Mouse (Mus musculus) testis, adult 2 months (tissue): ENCODE results near the gene Slc25a29.

ENCODE experiments used
- CTCF ChIP-seq: fragments of 200-500 bp; IDR thresholded peaks from 2 replicates; pipeline ENCODE4 v1.5.1; 2012; ENCODE audit warnings: low read depth, mild to moderate bottlenecking, inconsistent platforms, low read length, moderate library complexity; ENCODE audit not compliant: control insufficient read depth, insufficient read depth, insufficient replicate concordance
- POLR2A ChIP-seq: fragments of 200-500 bp; IDR thresholded peaks from 2 replicates; pipeline ENCODE4 v1.6.1; 2012; ENCODE audit warnings: low read depth, mild to moderate bottlenecking, inconsistent platforms, low read length, moderate library complexity; ENCODE audit not compliant: control insufficient read depth

DNA sequence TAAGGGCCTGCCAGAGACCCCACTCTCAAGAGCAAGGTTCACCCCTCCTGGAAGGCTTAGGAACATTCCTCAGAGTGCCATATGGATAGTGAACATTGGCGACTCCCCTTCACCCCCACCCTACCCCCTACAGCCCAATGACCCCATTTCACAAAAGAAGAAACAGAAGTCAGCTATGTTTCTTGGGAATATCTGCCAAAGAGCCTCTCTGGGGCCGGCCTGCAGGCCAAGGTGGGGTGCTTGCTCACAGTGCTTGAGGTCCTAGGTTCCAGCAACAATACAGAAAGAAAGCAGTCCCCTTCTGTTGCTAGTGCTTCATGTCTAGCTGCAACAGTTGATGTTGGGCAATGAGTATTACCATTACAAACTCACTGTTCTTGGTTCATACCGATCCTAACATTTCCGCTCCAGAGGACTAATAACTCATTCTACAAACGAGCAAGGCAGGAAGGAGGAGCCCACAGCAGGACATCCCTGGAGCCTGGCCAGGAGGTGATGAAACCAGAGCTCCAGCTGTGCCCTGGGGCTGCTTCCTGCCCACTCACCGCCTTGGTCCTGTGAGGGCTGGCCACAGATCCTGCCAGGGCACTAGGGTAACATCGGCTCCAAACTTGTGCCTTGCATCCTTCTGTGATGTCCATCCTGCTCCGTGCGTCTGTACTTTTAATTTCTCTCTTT lies 3.6 kb downstream of the Slc25a29 start:
- TF ChIP-seq POLR2A: no peak
- no peak for TF ChIP-seq CTCF
